Mouse (Mus musculus) MEL (cell line): ENCODE measurements around the gene Fgfr2.

Experiments used
- CTCF ChIP-seq, 3 experiments: IDR thresholded peaks in 2 of 3; conservative IDR thresholded peaks in 1 of 3; 2 replicates each; pipeline ENCODE4 v1.5.1; 2011 to 2012; ENCODE audit warnings: low read length in 3 of 3, low read depth in 2 of 3, mild to moderate bottlenecking in 2 of 3, improper control_type of control experiment in 1 of 3, inconsistent platforms in 1 of 3, mixed read lengths in 1 of 3, moderate library complexity in 1 of 3; ENCODE audit not compliant: control insufficient read depth in 1 of 3, insufficient read depth in 1 of 3, poor library complexity in 1 of 3, severe bottlenecking in 1 of 3
- POLR2A ChIP-seq, 2 experiments: IDR thresholded peaks; 2 replicates each; pipeline ENCODE4 v1.6.1; 2011 to 2012; ENCODE audit warnings: low read length in 2 of 2, mild to moderate bottlenecking in 2 of 2, control low read depth in 1 of 2, improper control_type of control experiment in 1 of 2, low read depth in 1 of 2, moderate library complexity in 1 of 2; ENCODE audit not compliant: control insufficient read depth in 1 of 2, insufficient read depth in 1 of 2, poor library complexity in 1 of 2

- TF ChIP-seq CTCF (IDR thresholded peaks at IDR 0.05 in 2 of 3, conservative IDR thresholded peaks at IDR 0.05 in 1 of 3; ENCODE audit: control insufficient read depth in 1 of 3, insufficient read depth in 1 of 3, low read depth in 2 of 3, low read length in 3 of 3, poor library complexity in 1 of 3, severe bottlenecking in 1 of 3) (peak; percentile 8 to 37 (median 19); a peak in 4 of 6 replicates), POLR2A (IDR thresholded peaks at IDR 0.05; ENCODE audit: control insufficient read depth in 1 of 2, insufficient read depth in 1 of 2, low read depth in 1 of 2, low read length in 2 of 2, poor library complexity in 1 of 2) (no peak)
These were observed 2382.1 kb downstream of the Fgfr2 start for GRCm38 (mm10) chr7:130741099-130741498.
